Mouse (Mus musculus) right cerebral cortex, postnatal 4 days (tissue): ENCODE measurements around the gene Nos1ap.

Experiments used
- DNase-seq: peaks from one replicate; pipeline ENCODE4 v3.0.0-alpha.2; 2022

The Nos1ap gene

GRCm38 (mm10) chr1:170409091-170409490, 180.6 kb downstream of the Nos1ap start:
- no peak for DNase-seq

- no peak for DNase-seq
These were observed 182.7 kb downstream of the Nos1ap start for GRCm38 (mm10) chr1:170406921-170407320.

DNA sequence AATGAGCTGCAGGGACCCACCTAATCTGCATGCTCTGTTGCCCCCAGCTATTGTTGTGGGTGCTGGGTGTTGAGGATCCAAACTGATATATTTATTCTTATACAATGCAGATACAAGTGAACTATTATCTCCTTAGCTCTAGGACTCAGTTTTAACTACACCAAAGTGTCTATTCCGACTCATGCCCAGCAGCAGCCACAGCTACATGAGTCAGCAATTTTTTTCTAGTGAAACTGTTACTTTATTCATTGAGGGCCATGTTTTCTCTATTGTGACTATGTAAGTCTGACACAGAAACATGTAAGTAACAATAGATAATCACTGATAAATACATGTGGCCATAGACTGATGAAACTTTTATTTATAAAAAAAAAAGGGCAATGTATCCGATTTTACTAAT, 184.5 kb downstream of the Nos1ap start:
- DNase-seq: no peak

GRCm38 (mm10) chr1:170402682-170403081, 187.0 kb downstream of the Nos1ap start:
- no peak for DNase-seq

DNA sequence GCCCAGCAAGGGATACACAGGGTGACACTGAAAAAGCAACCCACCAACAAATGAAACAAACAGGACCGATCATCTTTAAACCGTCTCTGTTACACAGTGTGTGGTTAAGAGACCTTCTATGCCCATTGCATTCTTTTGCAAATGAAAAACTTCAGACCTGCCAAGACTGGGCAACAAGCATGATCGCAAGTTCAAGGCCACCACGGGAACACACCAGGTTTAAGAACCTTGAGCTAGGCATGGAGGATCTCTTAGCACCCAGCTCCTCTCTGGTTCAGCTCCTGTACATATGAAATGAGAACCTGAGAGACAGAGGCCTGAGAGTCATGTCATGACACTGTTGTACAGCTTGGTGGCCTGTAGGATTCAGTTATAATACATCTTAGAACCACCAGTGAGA, 190.8 kb downstream of the Nos1ap start:
- no peak for DNase-seq

DNA sequence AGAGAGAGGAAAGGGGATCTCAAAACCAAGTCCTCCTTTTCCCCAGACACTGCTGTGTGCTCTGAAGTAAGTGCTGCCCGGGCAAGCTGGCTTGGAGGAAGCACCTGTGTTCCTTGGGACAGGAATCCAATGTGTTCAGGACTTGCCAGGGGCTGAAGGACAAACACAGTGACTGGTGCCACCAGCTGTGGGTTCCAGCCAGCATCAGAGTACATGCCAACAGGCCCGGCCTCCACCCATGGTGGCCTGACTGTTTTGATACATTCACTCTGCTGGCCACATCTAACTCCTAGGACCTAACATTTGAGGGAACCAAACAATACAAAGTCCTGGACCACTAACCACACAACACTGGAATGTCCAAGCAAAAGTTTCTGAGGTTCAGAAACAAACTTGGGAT, 194.6 kb downstream of the Nos1ap start:
- no peak for DNase-seq

GRCm38 (mm10) chr1:170394641-170395040, 195.0 kb downstream of the Nos1ap start:
- DNase-seq: no peak

DNA sequence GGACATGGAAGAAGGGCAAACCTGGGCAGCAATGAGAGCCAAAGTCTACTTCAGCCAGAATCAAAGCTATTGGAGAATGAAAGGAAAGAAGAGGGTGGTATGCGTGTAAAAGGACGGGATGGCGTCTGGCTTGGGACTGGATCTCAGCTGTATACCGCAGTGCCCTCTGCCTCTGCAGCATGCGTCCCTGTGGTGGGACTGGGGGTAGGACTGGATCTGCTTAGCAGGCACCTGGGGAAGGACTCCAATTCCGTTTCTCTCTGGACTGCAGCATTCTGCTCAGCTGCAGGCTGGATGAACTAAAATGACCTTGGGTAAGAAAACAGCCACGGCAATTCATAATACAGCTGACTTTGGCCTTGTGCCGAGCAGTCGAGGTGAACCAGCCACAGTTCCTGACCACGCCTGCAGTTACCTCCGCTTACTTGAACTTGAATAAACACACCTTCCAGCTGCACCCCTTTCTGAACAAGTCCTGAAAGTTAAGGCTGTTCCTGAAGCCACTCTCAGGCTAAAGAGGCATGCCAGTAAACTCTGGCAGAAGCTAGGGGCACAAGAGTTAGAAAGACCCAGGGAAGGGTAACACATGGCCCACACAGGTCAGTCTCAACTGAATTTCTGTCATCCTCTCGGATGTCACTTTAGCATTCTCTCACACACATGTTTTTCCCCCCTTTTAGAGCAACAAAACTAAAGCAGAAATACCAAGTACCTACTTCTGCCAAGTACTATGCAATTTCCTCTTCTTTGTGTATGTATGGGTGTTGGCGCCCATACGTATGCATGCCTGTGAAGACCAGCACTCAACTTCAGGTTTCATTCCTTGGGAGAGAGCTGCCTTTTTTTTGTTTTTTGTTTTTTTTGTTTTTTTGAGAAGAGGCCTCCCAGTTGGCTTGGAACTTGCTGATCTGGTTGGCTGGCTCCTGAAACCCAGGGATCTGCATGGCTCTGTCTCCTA, 196.6 kb downstream of the Nos1ap start:
- no peak for DNase-seq

GRCm38 (mm10) chr1:170387180-170387912, 202.3 kb downstream of the Nos1ap start:
- peak; percentile 52 for DNase-seq

DNA sequence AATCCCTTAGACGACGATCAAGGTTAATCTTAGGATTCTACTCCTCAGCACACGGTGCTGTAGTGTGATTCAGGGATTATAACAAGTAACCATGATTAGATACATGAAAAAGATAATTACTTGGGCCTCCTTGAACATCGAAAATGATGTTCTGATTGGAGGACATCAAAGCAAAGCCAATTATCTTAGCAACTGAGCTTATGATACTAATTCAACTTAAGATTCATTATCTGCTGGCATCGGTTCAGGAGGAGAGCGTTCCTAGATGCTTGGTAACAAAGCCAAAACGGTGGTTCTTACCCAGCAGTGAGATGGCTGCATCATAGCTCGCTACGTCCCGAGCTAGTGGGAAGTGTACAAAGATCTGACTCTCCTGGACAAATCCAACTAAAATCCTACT, 204.2 kb downstream of the Nos1ap start:
- no peak for DNase-seq

DNA sequence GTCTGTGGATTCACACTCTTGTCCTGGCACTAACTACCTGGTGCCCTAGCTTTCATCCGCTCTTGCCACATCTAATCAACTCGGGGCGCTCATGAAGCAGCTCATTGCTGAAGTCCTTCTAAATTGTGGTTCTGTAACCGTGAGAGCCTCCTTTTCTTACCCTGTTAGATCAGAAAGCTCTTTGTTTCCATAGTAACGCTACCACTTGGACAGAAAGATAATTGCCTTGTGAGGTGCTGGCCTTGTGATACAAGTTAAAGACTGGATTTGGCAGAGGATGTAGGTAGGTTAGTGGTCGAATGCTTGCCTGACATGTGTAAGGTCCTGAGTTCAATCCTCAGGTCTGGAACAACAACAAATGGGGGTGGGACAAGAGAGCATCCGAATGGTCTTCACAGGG, 206.1 kb downstream of the Nos1ap start:
- no peak for DNase-seq

DNA sequence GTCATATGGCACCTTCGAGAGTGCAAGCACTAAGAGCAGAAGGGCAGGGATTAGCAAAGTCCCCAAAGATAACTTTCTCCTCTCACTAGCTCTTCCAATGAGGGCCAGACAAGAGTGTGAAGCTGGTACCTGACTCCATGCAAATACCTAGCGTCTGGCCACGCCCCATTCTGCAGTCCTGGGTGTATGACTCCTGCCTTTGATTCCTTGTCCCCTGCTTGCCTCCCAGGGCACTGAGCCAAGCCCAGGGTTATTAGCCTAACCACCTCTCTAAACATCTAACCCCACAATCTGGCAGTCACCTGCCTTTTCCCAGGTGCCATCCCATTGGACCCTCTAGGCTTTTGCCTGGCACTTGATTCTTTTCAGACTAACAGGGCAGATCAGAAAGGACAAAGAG, 208.2 kb downstream of the Nos1ap start:
- no peak for DNase-seq

- no peak for DNase-seq
These were observed 209.2 kb downstream of the Nos1ap start for GRCm38 (mm10) chr1:170380505-170380904.

GRCm38 (mm10) chr1:170375721-170376120, 213.9 kb downstream of the Nos1ap start:
- no peak for DNase-seq

DNA sequence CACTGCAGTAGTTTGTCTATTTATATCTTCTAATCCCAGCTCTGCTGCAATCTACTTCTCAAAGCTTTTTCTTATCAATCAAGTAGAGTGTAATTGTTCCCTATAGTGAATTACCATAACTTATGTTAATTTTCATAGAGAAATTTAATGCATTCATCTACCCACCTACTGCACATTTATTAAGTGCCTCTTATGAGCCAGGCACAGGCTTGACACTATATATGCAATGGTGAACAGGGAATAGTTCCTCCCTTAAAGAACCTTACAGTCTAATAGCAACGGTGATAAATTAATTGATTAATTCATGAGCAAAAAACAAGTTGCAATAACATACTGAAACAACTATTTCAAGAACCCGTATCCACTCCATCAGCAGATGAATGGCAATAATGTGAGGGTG, 215.9 kb downstream of the Nos1ap start:
- no peak for DNase-seq

- no peak for DNase-seq
These were observed 218.4 kb downstream of the Nos1ap start for GRCm38 (mm10) chr1:170371191-170371792.

DNA sequence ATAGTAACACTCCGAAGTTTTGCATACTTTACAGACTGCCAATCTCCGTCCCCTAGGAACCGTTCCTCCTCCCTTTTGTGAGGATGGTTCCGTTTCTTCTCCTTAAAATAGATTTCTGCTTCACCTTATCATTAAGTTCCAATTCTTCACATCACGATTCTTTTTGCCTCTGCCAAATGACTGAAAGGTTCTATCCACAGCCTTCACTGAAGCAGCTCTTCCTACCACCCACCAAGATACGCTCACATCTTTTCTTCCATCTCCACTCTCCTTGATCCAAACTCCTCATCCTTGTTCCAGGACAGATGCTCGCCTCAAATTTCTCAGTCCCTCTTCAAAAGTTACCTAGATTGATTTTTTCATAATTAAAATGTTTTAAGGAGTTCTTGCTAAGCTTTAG, 220.8 kb downstream of the Nos1ap start:
- DNase-seq: no peak

DNA sequence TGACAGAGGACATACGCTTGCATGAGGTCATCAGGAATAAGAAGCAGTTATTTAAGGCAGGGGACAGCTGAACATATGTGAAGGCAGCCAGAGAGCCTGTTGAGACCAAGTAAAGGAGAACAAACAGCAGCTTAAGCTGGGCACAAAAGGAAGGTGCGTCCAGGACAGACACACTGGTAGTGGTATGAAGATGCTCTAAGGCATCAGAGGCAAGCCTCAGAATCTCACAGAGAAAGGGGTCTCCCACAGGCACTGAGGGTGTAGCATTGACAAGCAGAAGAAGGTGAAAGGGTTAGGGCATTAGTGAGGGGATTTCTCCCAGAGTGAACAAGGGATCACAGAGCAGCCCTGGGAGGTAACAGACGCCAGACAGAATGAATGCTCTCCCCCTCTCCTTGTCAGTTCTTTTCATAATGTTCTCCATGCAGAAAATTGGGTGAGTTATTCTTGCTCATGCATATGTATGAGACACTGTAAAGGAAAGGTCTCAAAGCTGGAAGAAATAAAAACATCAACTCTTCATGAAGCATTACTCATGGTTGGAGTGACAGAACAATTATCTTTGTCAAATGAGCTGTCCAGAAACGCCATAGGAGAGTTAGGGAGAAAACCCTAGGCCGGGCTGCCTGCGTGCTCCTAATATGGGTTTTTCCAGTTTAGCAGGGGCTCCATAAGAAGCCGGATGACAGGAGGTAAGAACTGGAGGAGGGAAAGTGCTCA, 222.5 kb downstream of the Nos1ap start:
- no peak for DNase-seq

- no peak for DNase-seq
These were observed 225.9 kb downstream of the Nos1ap start for GRCm38 (mm10) chr1:170363746-170364145.

GRCm38 (mm10) chr1:170360183-170360915, 229.3 kb downstream of the Nos1ap start:
- DNase-seq: no peak

- DNase-seq: no peak
These were observed 236.3 kb downstream of the Nos1ap start for GRCm38 (mm10) chr1:170353335-170353734.

DNA sequence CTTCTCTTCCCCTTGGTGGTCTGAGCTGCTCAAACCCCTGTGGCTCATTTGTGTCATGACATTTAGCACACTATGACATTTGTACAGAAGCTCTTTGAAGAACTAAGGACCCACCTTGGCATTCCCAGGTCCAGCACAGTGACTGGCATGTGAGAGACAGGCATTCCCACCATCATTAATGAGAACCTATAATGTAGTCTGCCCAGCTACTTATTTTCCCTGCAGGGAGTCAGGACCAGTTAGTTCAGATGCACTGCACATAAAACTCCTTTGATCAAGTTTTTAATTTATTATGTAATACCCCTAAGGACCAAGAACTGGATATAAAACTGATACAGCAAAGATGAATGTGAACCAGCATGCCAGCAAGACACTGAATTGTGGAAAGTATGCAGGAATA, 238.6 kb downstream of the Nos1ap start:
- no peak for DNase-seq
